Comparison of ENCODE assay signal across 14 mouse cellular contexts in the genomic region with DNA sequence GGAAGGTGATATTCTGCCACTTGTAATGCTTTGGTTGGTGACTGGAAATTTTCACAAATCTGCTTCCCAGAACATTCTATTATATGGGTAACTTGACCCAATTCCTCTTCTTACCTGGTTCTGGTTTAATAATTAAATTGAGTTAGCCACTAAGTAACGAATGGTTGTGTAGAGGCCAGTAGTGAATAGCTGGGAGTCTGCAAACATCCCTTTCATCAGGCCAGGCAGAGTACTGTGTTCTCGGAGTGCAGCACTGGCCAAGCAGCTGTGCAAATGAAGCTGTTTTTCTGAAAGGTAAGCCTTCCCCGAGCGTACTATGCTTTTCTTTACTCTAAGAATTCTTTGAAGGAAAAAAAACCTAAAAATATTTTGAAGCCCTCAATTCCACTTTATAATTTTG.
"Had no signal": no experiment of that assay in that cellular context is flagged by ENCODE, and none has a peak within 500 bp of the region (broad histone marks: within the 10 kb centered on the region; RNA-seq: fewer than 3 reads in every experiment).

No protein-coding gene starts in this region.

- H3K36me3 ChIP-seq: limb, embryonic 12.5 days; liver, embryonic 13.5 days; midbrain, embryonic 15.5 days; neural tube, embryonic 12.5 days had no signal

- H3K9ac ChIP-seq: limb, embryonic 12.5 days; liver, embryonic 13.5 days; midbrain, embryonic 15.5 days; neural tube, embryonic 12.5 days had no signal

- DNase-seq: layer of hippocampus, adult 9-11 months; layer of hippocampus, postnatal 36 days; liver, embryonic 13.5 days; lung, adult 2 months; lung, postnatal 36 days; thymus, postnatal 4 days had no signal

- H3K4me3 ChIP-seq: limb, embryonic 12.5 days; liver, embryonic 13.5 days; midbrain, embryonic 15.5 days; neural tube, embryonic 12.5 days had no signal

- H3K4me1 ChIP-seq: midbrain, embryonic 15.5 days; neural tube, embryonic 12.5 days had no signal

- H3K27ac ChIP-seq: liver, embryonic 13.5 days; midbrain, embryonic 15.5 days; neural tube, embryonic 12.5 days; stomach, postnatal 0 days had no signal

- H3K27me3 ChIP-seq: liver, embryonic 13.5 days; midbrain, embryonic 15.5 days; neural tube, embryonic 12.5 days had no signal

- H3K4me2 ChIP-seq: limb, embryonic 12.5 days; liver, embryonic 13.5 days; midbrain, embryonic 11.5 days; midbrain, embryonic 15.5 days; neural tube, embryonic 12.5 days had no signal

- H3K9me3 ChIP-seq: limb, embryonic 12.5 days; liver, embryonic 13.5 days; midbrain, embryonic 15.5 days; neural tube, embryonic 12.5 days had no signal

- ATAC-seq: inflammation-experienced regulatory T-cells, adult 6 months; intestine, postnatal 0 days; lung, postnatal 0 days; midbrain, embryonic 15.5 days had no signal
